Mouse (Mus musculus) embryonic facial prominence, embryonic 12.5 days (tissue): Measurements from ENCODE around the gene Irf1. TPM values are rescaled to one million over a fixed set of nuclear protein-coding genes. Genes with fewer than 3 reads are reported as not detected.

ENCODE experiments used
- ATAC-seq: fragments of 200-750 bp; cut with Nextera tagmentation; 2 replicates; pipeline ENCODE4 v1.8.0; 2017; ENCODE audit not compliant: insufficient number of reproducible peaks, insufficient read depth, low FRiP score, low TSS enrichment
- H3K27ac ChIP-seq: fragments of 300-500 bp; sonication (generic); 2 replicates; pipeline ENCODE4 v1.5.1; 2016; ENCODE audit warnings: mild to moderate bottlenecking
- H3K27me3 ChIP-seq: fragments of 300-500 bp; sonication (generic); 2 replicates; pipeline ENCODE4 v1.6.1; 2016; ENCODE audit warnings: mild to moderate bottlenecking, moderate library complexity
- H3K36me3 ChIP-seq: fragments of 300-500 bp; sonication (generic); 2 replicates; pipeline ENCODE4 v1.6.1; 2016; ENCODE audit warnings: mild to moderate bottlenecking
- H3K4me1 ChIP-seq: fragments of 300-500 bp; sonication (generic); 2 replicates; pipeline ENCODE4 v1.6.1; 2016
- H3K4me2 ChIP-seq: fragments of 300-500 bp; sonication (generic); replicated peaks from 2 replicates; pipeline ENCODE4 v1.6.1; 2016; ENCODE audit warnings: mild to moderate bottlenecking, moderate library complexity
- H3K4me3 ChIP-seq: fragments of 300-500 bp; sonication (generic); 2 replicates; pipeline ENCODE4 v1.5.1; 2016; ENCODE audit warnings: mild to moderate bottlenecking
- H3K9ac ChIP-seq: fragments of 300-500 bp; sonication (generic); 2 replicates; pipeline ENCODE4 v1.6.1; 2016; ENCODE audit warnings: mild to moderate bottlenecking, moderate library complexity
- H3K9me3 ChIP-seq: fragments of 300-500 bp; sonication (generic); 2 replicates; pipeline ENCODE4 v1.6.1; 2016; ENCODE audit warnings: mild to moderate bottlenecking, moderate library complexity
- whole genome bisulfite sequencing: fragments of 180-500 bp; shearing (Covaris S2); methylation state at CpG from one replicate; pipeline ENCODE4 v1.1.7; 2016; 5-methylcytosine and 5-hydroxymethylcytosine counted together
- polyA plus RNA-seq: library from polyadenylated mRNA; unstranded; fragments of >200 nt; fragmentation: Nextera tagmentation; extraction: Ambion mirVana; gene quantifications from 2 replicates; pipeline ENCODE4 v1.2.1, GENCODE M21; 2016

The Irf1 gene
- polyA plus RNA-seq, 1 experiment from 2014 or later, result 10.2 TPM

DNA sequence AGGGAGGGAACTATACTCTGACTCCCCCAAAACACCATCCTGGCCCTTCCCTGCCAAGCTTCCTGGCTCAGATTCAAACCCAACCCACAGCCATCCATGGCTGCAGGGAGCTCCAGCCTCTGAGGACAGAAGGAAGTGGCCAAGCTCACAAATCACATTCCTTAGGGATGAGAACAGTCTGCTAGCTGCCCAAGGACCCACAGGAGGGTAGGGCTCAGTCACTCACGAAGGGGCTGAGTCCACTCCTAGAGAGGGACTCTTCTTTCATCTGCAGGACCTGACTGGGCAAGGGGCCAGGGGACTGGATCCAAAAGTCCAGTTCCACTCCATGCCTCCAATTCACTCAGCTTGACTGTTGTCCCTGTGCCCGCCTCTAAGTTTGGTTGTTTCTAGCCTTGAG is 8.0 kb upstream of the Irf1 start:
- Histone ChIP-seq H3K4me1 (peaks cover 31% of the 10 kb centered on the region), H3K4me2 (no peak overlapping the region), H3K27me3 (peaks cover 13% of the 10 kb centered on the region; the same call in 1 of the 2 replicates), H3K9me3 (no peaks in the 10 kb centered on the region), H3K4me3 (no peak overlapping the region), H3K27ac (no peak overlapping the region), H3K36me3 (no peaks in the 10 kb centered on the region), H3K9ac (no peak overlapping the region)
- ATAC-seq, result no peak
- 68% methylated on average over 2 of the region's 2 CpGs for WGBS

DNA sequence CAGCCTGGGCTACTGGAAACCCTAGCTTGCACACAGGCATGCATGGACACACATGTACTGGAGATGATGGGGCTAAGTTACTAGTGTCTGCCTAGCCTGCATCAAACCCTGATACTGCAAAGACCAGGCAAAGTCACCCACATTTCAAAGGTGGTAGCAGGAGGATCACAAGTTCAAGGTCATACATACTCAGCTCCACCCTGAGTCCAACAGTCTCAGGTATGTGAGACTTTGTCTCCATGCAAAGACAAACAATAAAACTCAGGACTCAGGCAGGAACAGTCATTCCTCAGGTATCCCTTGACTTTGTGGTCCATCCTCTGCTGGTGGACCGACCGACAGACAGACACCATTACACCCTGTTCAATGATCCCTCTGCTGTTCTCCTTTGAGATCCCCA is 7.4 kb upstream of the Irf1 start:
- peaks cover 31% of the 10 kb centered on the region for H3K4me1 ChIP-seq
- H3K4me2 ChIP-seq, result peak overlapping the region; percentile 76
- H3K9me3 ChIP-seq, result no peaks in the 10 kb centered on the region
- no peaks in the 10 kb centered on the region for H3K36me3 ChIP-seq
- no peak for ATAC-seq
- no peak overlapping the region for H3K9ac ChIP-seq
- 61% methylated on average over 2 of the region's 2 CpGs for WGBS
- H3K27me3 ChIP-seq, result peaks cover 13% of the 10 kb centered on the region; the same call in 1 of the 2 replicates
- no peak overlapping the region for H3K27ac ChIP-seq
- peak overlapping the region; percentile 34 for H3K4me3 ChIP-seq

DNA sequence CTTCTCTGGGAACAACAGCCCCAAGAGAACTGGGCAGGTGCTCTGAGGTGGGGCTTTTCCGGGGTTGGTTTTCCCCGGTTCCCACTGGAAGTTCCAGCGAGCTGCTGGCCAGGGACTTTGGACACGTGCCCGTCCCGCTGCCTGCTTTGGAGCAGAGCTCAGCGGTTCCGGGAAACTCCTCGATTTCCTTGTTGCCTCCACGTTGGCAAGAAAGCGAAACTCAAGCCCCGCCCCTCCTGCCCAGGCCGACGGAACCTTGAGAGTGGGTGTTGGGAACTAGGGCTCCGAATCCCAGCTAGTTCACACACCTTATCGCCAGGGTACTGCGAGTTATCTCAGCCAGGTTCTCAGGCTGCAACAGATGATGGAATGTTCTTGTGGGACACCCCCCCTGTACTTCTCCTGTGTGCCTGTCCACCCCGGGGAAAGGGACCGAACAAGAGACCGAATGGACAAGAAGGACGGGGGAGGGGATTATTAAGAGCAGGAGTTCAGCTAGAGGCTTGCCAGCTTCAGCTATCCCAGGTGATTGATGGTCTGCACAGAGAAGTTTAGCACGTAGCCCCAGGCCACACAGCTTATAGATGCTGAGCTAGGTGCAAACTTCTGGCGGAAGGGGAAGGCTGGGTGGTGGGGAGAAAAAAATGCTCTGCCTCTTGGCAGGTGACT is 6.9 kb upstream of the Irf1 start:
- no peak for ATAC-seq
- Histone ChIP-seq H3K4me2 (peak overlapping the region; percentile 76), H3K27ac (peak overlapping the region; percentile 86), H3K36me3 (no peaks in the 10 kb centered on the region), H3K9ac (peak overlapping the region; percentile 1; the same call in 1 of the 2 replicates), H3K9me3 (no peaks in the 10 kb centered on the region), H3K27me3 (peaks cover 13% of the 10 kb centered on the region; the same call in 1 of the 2 replicates), H3K4me1 (peaks cover 31% of the 10 kb centered on the region), H3K4me3 (peak overlapping the region; percentile 34)
- 7% methylated on average over 23 of the region's 23 CpGs for WGBS

DNA sequence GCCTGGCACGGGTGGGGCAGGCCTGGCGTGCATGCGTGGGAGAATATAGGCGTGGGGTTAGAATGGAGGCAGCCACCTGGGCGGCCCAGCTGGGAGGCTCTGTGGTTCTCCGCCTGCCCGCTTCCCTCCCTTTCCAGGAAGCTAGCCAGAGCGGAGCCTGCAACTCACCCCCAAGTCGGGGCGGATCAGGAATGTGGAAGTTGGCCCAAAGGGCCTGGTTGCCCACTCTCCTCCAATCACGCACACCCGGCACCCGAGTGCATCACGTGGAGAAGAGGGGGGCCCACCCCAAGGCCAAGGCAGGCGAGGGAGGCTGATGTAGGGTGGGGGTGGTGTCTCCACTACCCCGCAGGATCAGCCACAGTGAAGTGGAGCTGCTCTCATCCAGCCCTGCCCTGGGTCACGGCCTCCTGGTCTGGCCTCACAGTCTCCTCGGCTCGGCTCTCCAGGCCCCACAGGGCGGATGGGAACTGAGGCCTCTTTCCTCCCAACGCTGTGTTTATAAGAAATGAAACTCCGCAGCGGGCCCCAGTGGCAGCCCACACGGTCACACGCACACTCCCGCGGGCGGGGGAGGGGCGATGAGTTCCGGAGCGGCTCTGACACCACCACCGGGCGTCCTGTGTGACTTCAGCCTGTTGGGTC is 6.2 kb upstream of the Irf1 start:
- H3K4me3 ChIP-seq, result peak overlapping the region; percentile 34
- H3K4me1 ChIP-seq, result peaks cover 31% of the 10 kb centered on the region
- H3K27ac ChIP-seq, result peak overlapping the region; percentile 86
- H3K36me3 ChIP-seq, result no peaks in the 10 kb centered on the region
- H3K9me3 ChIP-seq, result no peaks in the 10 kb centered on the region
- ATAC-seq, result peak; percentile 81
- peak overlapping the region; percentile 58 for H3K9ac ChIP-seq
- WGBS, result under 1% methylated on average over 31 of the region's 33 CpGs
- H3K27me3 ChIP-seq, result peaks cover 13% of the 10 kb centered on the region; the same call in 1 of the 2 replicates
- peak overlapping the region; percentile 76 for H3K4me2 ChIP-seq

DNA sequence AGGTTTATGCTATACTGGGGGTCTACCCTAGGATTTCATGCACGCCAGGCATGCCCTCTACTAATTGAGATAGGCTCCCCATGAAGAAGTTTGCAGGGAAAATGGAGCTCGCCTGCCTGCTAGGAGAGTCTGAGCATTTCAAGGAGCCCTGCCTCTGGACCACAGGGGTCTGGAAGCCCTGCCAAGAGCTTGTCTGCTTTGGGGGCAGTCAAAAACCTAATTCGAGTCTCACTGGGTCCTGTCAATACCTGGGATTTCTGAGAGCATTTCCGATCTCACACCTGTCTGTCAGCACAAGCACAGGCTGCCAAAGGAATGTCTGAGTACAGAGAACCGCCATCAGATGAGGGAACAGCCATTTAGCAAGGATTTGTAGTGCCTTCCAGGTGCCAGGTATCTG is 5.2 kb upstream of the Irf1 start:
- Histone ChIP-seq H3K4me3 (no peak overlapping the region), H3K4me1 (peaks cover 30% of the 10 kb centered on the region), H3K27me3 (peaks cover 10% of the 10 kb centered on the region; the same call in 1 of the 2 replicates), H3K9me3 (no peaks in the 10 kb centered on the region), H3K27ac (no peak overlapping the region), H3K36me3 (no peaks in the 10 kb centered on the region), H3K4me2 (no peak overlapping the region; the same call in 1 of the 2 replicates), H3K9ac (no peak overlapping the region)
- WGBS, result 53% methylated on average over 5 of the region's 5 CpGs
- no peak for ATAC-seq

DNA sequence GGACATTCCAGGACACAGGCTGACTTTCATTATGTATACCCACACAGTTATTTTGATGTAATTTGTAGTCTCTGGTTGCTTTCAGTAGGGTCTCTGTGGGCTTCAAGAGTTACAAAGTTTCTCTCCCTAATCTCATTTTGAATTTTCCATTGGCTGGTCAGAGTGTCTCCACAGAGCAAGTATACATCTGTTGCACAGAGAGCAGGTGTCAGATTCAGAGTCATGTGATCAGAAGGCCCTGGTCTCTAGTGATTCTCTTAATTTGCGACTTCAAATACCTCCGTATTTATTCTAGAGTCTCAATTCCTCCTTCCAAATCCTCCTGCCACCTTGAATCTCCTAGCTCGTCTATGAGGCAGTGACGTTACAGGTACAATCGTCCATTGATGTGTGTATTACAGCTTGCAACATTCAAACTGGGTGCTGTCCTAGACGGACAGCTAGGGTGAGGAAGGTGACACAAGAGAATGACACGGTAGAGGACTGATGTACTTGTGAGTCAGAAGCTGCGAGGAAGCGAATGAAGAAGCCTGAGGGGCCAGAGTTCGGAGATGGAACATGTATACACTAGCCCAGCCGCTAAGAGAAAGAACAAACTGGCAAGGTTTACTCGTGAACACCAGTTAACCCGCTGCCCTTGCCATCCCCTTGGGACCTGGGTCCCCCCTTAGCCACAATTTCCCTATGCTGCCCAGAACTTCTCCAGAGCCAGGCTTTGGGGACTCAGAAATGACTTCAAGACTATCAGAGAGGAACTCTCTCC is 1.2 kb upstream of the Irf1 start:
- Histone ChIP-seq H3K36me3 (no peaks in the 10 kb centered on the region), H3K4me3 (no peak overlapping the region), H3K4me2 (no peak overlapping the region), H3K9ac (no peak overlapping the region), H3K9me3 (no peaks in the 10 kb centered on the region), H3K27me3 (no peaks in the 10 kb centered on the region), H3K4me1 (peaks cover 20% of the 10 kb centered on the region), H3K27ac (no peak overlapping the region)
- WGBS, result 72% methylated on average over 13 of the region's 13 CpGs
- ATAC-seq, result no peak

DNA sequence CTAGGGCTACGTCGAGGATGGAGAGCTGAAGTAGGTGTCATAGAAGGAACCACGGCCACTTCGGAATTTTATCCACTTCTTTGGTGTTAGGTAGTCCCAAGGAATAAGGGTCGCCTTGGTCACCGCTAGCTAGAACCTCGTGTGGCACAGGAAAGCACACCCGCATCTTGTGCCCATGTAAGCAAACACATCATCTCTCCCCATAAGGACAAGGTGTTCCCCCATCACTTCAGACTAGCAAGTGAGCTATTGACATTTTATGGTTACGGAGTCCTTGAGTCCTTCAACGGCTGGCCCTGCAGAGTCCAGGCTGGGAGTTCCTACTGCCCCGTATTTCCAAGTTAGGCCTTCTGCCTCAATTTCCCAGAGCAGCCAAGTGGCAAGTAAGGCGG is 633 bp upstream of the Irf1 start:
- H3K9ac ChIP-seq, result no peak overlapping the region

DNA sequence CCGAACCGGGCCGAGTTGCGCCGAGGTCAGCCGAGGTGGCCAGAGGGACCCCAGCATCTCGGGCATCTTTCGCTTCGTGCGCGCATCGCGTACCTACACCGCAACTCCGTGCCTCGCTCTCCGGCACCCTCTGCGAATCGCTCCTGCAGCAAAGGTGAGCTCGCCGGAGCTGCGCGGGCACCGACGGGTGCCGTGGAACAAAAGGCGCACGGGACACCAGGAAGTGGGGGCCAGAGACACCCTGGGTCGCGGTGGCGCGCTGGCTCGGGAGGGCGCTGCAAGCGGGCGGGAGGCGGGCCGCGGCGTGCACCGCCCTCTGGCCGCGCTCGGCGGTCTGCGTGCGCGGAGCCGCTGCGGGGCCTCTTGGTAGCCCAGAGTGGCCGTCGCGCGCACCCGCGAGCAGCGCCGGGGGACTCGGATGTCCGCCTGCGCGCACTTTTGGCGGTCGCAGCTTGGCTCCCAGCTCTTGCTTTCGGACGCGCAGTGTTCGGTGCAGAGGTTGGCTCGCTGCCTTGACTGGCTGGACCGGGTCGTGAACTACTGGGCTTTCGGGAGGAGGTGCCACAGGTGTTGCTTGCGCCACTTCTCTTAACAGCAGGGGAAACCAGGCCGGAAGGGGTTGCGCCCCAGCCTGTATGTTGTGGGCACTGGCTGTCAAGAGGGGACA is 444 bp downstream of the Irf1 start:
- H3K27ac ChIP-seq, result peak overlapping the region; percentile 64; the same call in 1 of the 2 replicates
- H3K9ac ChIP-seq, result peak overlapping the region; percentile 73
- no peaks in the 10 kb centered on the region for H3K27me3 ChIP-seq
- H3K4me3 ChIP-seq, result peak overlapping the region; percentile 65
- peak overlapping the region; percentile 79 for H3K4me2 ChIP-seq
- ATAC-seq, result peak; percentile 79
- no peaks in the 10 kb centered on the region for H3K9me3 ChIP-seq
- under 1% methylated on average over 65 of the region's 75 CpGs for WGBS
- H3K36me3 ChIP-seq, result peaks cover 3% of the 10 kb centered on the region; the same call in 1 of the 2 replicates
- peaks cover 14% of the 10 kb centered on the region for H3K4me1 ChIP-seq

More for the DNA sequence above, 633 bp upstream of the Irf1 start:
- no peaks in the 10 kb centered on the region for H3K27me3 ChIP-seq
- no peak for ATAC-seq
- no peak overlapping the region for H3K27ac ChIP-seq
- H3K9me3 ChIP-seq, result no peaks in the 10 kb centered on the region
- peak overlapping the region; percentile 65 for H3K4me3 ChIP-seq
- peaks cover 3% of the 10 kb centered on the region; the same call in 1 of the 2 replicates for H3K36me3 ChIP-seq
- H3K4me2 ChIP-seq, result peak overlapping the region; percentile 79
- WGBS, result 60% methylated on average over 12 of the region's 12 CpGs
- peaks cover 16% of the 10 kb centered on the region for H3K4me1 ChIP-seq

DNA sequence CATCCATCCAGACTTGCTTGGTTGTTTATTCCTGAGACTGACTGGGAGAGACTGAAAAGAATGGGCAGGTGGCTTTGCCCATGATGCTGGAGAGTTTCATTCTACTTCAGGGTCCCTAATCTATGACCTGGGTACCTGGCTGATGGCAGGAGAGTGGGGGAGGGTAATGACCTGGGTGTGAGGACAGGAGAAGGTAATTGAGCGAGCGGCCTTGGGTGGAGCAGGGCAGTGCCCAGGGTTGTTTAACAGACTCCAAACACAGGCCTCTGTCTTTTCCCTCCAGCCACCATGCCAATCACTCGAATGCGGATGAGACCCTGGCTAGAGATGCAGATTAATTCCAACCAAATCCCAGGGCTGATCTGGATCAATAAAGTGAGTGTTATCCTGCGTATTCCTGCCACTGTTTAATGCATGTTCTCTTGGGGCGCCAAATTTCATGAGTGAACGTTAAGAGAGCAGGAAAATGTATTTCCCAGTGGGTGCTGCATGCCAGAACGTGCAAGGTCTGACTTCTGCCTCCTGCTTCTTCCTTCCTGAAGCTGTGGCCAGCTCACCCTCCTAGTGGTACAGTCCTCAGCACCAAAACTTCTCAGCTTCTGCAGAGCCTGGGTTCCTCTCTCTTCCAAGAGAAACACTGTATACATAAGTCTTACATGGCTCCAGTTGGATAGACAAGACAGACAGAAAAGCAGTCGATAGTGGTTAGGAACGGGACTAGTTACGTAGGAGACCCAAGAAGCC is 1.4 kb downstream of the Irf1 start:
- H3K27me3 ChIP-seq, result no peaks in the 10 kb centered on the region
- ATAC-seq, result no peak
- H3K9ac ChIP-seq, result no peak overlapping the region
- H3K27ac ChIP-seq, result no peak overlapping the region
- H3K9me3 ChIP-seq, result no peaks in the 10 kb centered on the region
- WGBS, result 82% methylated on average over 11 of the region's 11 CpGs
- peaks cover 6% of the 10 kb centered on the region; the same call in 1 of the 2 replicates for H3K36me3 ChIP-seq
- peaks cover 14% of the 10 kb centered on the region for H3K4me1 ChIP-seq
- H3K4me3 ChIP-seq, result peak overlapping the region; percentile 65
- H3K4me2 ChIP-seq, result peak overlapping the region; percentile 79

DNA sequence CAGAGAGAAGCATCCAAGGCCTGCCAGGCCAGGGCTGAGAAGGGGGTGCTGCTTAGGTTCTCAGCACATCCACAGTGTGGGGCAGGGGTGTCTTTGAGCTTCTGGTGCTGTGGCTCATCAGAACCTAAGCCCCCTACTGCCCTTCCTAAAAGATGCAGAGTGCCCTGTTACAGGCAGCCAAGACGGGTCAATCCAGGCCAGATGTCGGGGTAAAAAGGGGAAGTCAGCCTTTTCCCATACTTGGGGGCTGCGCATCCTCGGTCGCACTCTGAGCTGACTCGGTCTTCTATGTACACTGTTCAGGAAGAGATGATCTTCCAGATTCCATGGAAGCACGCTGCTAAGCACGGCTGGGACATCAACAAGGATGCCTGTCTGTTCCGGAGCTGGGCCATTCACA is 2.7 kb downstream of the Irf1 start:
- H3K4me1 ChIP-seq, result peaks cover 14% of the 10 kb centered on the region
- ATAC-seq, result no peak
- no peak overlapping the region for H3K27ac ChIP-seq
- H3K27me3 ChIP-seq, result no peaks in the 10 kb centered on the region
- 72% methylated on average over 9 of the region's 9 CpGs for WGBS
- peaks cover 9% of the 10 kb centered on the region; the same call in 1 of the 2 replicates for H3K36me3 ChIP-seq
- H3K4me2 ChIP-seq, result no peak overlapping the region
- H3K9ac ChIP-seq, result no peak overlapping the region
- no peaks in the 10 kb centered on the region for H3K9me3 ChIP-seq
- H3K4me3 ChIP-seq, result no peak overlapping the region

DNA sequence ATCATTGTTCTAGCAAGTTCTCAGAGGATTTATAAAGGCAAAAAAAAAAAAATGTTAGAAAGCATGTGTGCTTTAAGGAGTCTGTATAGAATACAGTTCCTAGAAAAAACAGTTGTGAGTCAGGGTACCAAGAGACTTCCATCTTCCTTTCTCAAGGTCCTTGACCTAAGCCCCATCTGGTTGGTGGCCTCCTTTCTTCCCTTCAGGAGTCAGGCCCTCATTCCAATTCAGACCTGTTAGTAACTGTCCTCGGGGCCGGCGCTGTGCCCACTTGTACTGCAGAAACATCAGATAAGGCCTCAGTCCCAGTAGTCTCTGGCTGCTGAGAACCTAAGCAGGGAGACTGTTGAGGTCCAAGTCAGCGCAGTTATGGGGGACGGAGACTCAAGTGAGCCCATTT is 3.3 kb downstream of the Irf1 start, which contains the start of gene Gm17334:
Gm17334 (minus strand) TSS at position 101 of the 400 bp plus-strand sequence.
- Histone ChIP-seq H3K4me1 (peaks cover 14% of the 10 kb centered on the region), H3K36me3 (peaks cover 9% of the 10 kb centered on the region; the same call in 1 of the 2 replicates), H3K9ac (no peak within 1 kb of the TSS), H3K4me3 (no peak within 1 kb of the TSS), H3K4me2 (no peak within 1 kb of the TSS), H3K9me3 (no peaks in the 10 kb centered on the region), H3K27ac (no peak within 1 kb of the TSS), H3K27me3 (no peaks in the 10 kb centered on the region)
- ATAC-seq, result no peak
- 88% methylated on average over 5 of the region's 5 CpGs for WGBS
